Mouse (Mus musculus): Measurements from ENCODE around the gene Arhgap4.
A peak's percentile ranks its signal among the peaks of the same experiment; 100 is the strongest.

Gene Arhgap4

GRCm38 (mm10) chrX:73921823-73922549 is at the start of gene Arhgap4, which contains the start of gene Naa10:
TSS of gene Arhgap4 (minus strand) at chrX:73921870.
TSS of gene Naa10 (minus strand) at chrX:73921944.
- peak; percentile 82 to 84 for DNase-seq (ENCODE audit: low spot score in 2 of 2)

- DNase-seq (ENCODE audit: low spot score in 2 of 2) = peak in 1 of 2 experiments; percentile 34
These were observed 49.1 kb upstream of the Arhgap4 start for GRCm38 (mm10) chrX:73970781-73971180.

DNA sequence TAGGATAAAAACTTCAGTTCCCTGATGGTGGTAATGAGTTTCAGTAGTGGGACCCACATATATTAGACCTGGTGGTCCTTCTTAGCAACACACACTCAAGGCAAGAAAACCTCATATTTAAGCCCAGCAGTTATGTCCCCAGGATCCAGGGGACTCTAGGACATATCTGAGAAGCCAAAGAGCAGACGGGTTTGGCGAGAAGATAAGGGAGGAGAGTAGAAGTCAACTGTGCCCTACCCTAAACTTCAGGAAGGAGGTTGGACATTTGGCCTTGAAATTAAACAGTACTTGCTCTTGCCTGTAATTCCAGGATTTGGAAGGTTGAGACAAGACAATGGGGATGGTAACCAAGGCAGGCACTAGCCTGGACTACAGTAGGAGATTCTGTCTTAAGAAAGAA is 48.1 kb upstream of the Arhgap4 start:
- DNase-seq (ENCODE audit: low spot score in 2 of 2) = peak in 1 of 2 experiments; percentile 48

DNA sequence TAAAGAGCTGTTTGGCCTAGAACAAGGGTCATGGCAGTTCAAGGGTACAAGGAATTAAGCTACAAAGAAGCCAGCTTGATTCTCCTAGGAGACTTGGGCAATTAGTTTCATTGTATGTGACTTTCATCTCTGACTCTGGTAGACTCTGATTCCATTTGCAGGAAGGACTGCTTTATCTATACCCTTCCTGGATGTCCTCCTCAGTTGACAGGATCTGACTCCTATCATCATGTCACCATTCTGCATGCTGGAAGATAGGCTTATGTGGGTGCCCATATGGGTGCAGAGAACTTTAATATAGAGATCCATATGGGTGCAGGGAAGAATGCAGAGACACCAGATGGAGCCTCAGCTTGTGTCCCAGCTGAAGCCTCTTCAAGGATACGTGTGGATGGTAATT is 47.5 kb upstream of the Arhgap4 start:
- DNase-seq (ENCODE audit: low spot score in 2 of 2) = no peak

DNA sequence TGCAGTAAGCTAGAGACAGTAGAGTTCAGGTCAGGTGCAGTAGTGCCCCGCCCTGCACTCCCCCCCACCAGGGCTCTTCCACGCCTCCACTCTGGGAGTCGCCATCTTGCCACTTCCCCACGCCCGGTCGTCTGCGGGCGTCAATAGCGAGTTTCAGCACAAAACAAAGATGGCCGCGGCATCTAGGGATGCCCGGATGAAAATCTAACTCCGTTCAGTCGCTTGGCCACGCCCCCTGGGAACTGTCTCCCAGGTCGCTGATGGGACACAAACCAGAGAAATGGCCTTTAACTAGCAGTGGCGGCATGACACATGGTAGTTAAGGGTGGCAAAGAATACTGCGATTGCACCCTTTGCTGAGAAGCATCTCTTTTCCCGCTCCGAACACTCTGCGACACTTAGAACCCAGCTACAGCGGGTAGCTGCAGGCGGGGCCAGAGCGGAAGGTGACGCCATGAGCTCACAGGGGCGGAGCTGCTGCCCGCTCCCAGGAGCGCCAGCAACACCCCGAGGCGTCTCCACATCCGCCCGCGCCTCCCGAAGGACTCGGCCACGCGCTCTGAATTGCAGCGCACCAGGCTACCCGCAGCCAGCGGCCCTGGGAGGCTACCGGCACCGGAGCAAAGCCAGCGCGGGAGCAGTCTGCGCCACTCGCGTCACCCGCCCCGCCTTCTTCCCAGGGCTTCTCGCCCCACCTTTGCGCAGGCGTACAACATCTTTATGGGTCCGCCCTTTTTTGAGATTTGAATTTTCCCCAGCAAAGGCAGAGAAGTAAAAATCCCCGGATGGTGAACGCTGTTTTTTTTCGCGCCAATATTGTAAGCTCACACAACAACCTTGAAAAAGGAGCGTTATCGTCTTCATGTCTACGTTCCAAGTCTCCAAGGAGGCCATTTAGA is 45.8 kb upstream of the Arhgap4 start:
- peak; percentile 82 to 87 for DNase-seq (ENCODE audit: low spot score in 2 of 2)

DNA sequence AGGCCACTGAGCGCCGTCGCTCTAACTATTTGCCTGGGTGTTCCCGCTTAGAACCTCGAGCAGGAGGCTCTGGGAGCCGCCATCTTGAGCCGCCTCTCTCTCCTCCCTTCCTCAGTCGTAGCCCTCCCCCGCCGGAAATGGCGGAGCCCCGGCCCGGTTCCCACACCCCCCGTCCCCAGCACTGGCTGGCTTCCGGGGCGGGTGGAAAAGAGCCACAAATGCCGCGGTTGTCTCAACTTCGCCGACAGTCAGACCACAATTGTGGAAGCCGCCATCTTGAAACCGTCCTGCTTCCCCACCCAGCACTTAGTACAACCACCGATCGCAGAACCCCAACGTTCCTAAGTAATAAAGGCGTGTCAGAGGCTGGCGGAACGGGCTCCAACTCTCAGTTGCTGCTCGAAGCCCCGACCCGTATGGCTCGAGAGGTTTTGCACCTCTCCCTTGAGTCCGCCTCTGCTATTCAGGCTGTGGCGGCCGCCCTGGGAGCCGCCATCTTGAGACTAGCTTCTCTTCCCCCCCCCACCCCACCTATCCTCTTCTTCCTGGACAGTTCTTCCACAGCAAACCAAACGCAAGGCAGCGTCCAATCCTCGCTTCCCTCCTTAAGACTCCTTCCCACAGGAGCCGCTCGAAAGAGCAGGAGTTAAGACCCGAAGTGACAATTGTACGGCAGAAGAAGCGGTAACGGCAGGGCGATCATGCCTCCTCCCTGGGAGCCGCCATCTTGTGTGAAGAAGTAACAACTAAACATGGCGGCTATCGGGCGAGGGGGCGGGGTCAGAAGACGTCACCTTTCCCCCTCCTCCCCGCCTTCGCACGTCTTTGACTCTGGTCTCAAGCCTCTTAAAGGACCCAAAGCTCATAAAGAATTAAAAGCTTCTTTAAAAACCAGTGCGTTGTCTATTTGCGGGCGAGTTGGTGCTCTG is 44.8 kb upstream of the Arhgap4 start, which contains the start of gene Hcfc1:
TSS of gene Hcfc1 (minus strand) at position 110 of the 929 bp plus-strand sequence.
- DNase-seq (ENCODE audit: low spot score in 2 of 2) = peak; percentile 89 to 90

DNA sequence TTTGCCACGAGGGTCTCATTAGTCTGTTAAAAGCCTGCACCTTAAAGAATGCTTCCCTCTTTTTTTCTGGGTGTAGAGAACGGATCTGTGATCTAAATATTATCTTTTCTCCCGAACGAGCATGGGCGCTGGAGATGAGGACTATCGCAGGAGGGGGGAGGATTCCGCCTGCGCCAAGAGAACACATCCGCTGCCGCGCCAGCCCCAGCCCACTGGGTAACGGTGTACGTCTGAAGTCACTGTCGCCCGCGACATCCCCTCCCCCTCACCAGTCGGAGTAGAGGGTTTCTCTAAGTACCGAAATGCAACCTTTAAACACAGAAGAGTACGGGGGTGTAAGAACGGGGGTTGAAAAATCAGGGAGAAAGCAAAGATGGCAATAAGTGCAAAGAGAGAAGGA is 43.6 kb upstream of the Arhgap4 start:
- DNase-seq (ENCODE audit: low spot score in 2 of 2) = peak; percentile 61 to 68

DNA sequence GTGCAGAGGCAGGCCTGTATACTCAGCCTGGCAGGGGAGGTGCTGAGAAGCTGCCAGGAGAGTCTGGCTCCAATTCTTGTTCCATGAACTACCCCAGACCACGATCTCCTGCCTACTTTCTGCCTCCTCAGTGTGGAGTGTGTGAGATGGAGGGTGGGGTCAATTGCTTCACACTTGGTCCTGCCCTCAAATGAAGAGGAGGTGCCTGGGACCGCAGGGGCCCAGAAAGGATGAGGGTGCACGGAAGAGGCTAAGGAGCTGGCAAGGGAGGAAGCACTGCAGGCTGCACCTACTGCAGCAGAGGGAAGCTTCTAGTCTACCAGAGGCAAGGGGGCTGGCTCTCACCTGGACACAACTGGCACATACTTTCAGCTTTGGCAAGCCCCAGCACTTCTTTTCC is 42.7 kb upstream of the Arhgap4 start:
- peak; percentile 31 to 43 for DNase-seq (ENCODE audit: low spot score in 2 of 2)

- DNase-seq (ENCODE audit: low spot score in 2 of 2) = no peak
These were observed 33.3 kb upstream of the Arhgap4 start for GRCm38 (mm10) chrX:73954988-73955387.

- DNase-seq (ENCODE audit: low spot score in 2 of 2) = no peak
These were observed 30.9 kb upstream of the Arhgap4 start for GRCm38 (mm10) chrX:73952603-73953002.

DNA sequence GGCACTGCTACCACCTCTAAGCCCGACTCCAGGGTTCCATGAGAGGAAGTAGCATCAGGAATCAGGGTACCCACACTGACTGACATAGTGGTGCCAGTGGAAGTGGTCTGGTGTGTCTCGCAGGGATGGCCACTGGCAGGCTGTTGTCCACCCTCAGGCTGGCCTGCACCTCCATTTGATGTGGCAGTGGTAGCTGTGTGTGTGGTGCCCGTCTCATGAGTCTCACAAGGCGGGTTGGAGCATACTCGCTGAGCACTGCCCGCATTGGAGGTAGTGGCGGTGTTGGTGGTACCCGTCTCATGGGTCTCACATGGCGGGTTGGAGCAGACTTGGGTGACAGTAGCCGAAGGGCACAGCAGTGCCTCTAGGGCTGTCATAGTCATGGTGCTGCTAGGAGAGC is 27.7 kb upstream of the Arhgap4 start:
- DNase-seq (ENCODE audit: low spot score in 2 of 2) = no peak

GRCm38 (mm10) chrX:73948647-73949046 is 27.0 kb upstream of the Arhgap4 start:
- peak; percentile 42 to 61 for DNase-seq (ENCODE audit: low spot score in 2 of 2)

DNA sequence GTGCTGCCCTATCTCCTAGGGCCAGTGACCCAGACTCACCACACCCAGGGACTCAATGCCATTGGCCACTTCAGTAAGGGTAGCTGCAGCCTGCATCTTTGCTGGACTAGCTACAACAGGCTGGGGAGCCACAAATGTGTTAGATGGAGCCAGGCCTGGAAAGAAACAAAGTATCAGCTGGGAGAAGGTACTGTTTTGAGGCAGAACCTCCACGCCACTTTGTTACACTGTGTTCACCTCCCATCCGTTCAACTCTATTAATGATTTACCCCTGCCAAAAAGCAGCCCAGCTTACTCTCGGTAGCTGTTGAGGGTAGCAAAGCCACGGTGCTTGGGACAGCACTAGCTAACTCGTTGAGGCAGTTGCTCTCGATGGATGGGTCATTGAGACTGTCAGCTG is 25.2 kb upstream of the Arhgap4 start:
- DNase-seq (ENCODE audit: low spot score in 2 of 2) = no peak

- DNase-seq (ENCODE audit: low spot score in 2 of 2) = no peak
These were observed 20.6 kb upstream of the Arhgap4 start for GRCm38 (mm10) chrX:73942294-73942693.

GRCm38 (mm10) chrX:73941860-73942259 is 20.2 kb upstream of the Arhgap4 start:
- no peak for DNase-seq (ENCODE audit: low spot score in 2 of 2)

GRCm38 (mm10) chrX:73931871-73932270 is 10.2 kb upstream of the Arhgap4 start:
- DNase-seq (ENCODE audit: low spot score in 2 of 2) = no peak

- DNase-seq (ENCODE audit: low spot score in 2 of 2) = peak; percentile 67 to 75
These were observed 8.9 kb upstream of the Arhgap4 start, which contains the start of gene Renbp for GRCm38 (mm10) chrX:73930402-73931062. TSS of gene Renbp (minus strand) at chrX:73930850.

GRCm38 (mm10) chrX:73922550-73922882 is 846 bp upstream of the Arhgap4 start:
- no peak for DNase-seq (ENCODE audit: low spot score in 2 of 2)

GRCm38 (mm10) chrX:73921285-73921822 is 316 bp downstream of the Arhgap4 start:
- DNase-seq (ENCODE audit: low spot score in 2 of 2) = no peak

- no peak for DNase-seq (ENCODE audit: low spot score in 2 of 2)
These were observed 3.0 kb downstream of the Arhgap4 start for GRCm38 (mm10) chrX:73918631-73919030.

- DNase-seq (ENCODE audit: low spot score in 2 of 2) = no peak
These were observed 4.7 kb downstream of the Arhgap4 start for GRCm38 (mm10) chrX:73916945-73917344.
